Mouse (Mus musculus): ENCODE data around the gene Abca1. TPM values are rescaled to one million over a fixed set of nuclear protein-coding genes. Genes with fewer than 3 reads are reported as not detected.
A peak's percentile ranks its signal among the peaks of the same experiment; 100 is the strongest.

Abca1 gene
- polyA plus RNA-seq, 1 experiment from 2014 or later, result 2.0 TPM

- 75% methylated on average over 9 of the region's 9 CpGs for WGBS
These were observed 113.3 kb downstream of the Abca1 start for GRCm38 (mm10) chr4:53046238-53047022.

GRCm38 (mm10) chr4:53045807-53046206 lies 113.9 kb downstream of the Abca1 start:
- H3K27me3 ChIP-seq (ENCODE audit: low read depth, poor library complexity, severe bottlenecking), result no peaks in the 10 kb centered on the region

More at GRCm38 (mm10) chr4:53046238-53047022, 113.3 kb downstream of the Abca1 start:
- no peak overlapping the region for H3K27ac ChIP-seq (replicated peaks)
- H3K4me1 ChIP-seq, result peaks cover 7% of the 10 kb centered on the region
- H3K9me3 ChIP-seq (replicated peaks), result no peaks in the 10 kb centered on the region
- H3K27me3 ChIP-seq (ENCODE audit: low read depth, poor library complexity, severe bottlenecking), result no peaks in the 10 kb centered on the region
- no peak overlapping the region for H3K4me3 ChIP-seq
- DNase-seq (ENCODE audit: low spot score), result no peak
- H3K36me3 ChIP-seq, result 0 out of 2 replicates have a peak, but pooled peaks cover 2% of the 10 kb centered on the region

GRCm38 (mm10) chr4:53043819-53044218 lies 115.9 kb downstream of the Abca1 start:
- Histone ChIP-seq H3K27me3 (ENCODE audit: low read depth, poor library complexity, severe bottlenecking) (no peaks in the 10 kb centered on the region), H3K27ac (replicated peaks) (no peak overlapping the region), H3K4me3 (no peak overlapping the region), H3K4me1 (peaks cover 7% of the 10 kb centered on the region), H3K9me3 (replicated peaks) (no peaks in the 10 kb centered on the region), H3K36me3 (0 out of 2 replicates have a peak, but pooled peaks cover 2% of the 10 kb centered on the region)
- no peak for DNase-seq (ENCODE audit: low spot score)
- 93% methylated on average over 8 of the region's 8 CpGs for WGBS

More at GRCm38 (mm10) chr4:53045807-53046206, 113.9 kb downstream of the Abca1 start:
- H3K36me3 ChIP-seq, result 0 out of 2 replicates have a peak, but pooled peaks cover 2% of the 10 kb centered on the region
- peaks cover 7% of the 10 kb centered on the region for H3K4me1 ChIP-seq
- no peaks in the 10 kb centered on the region for H3K9me3 ChIP-seq (replicated peaks)
- no peak overlapping the region for H3K27ac ChIP-seq (replicated peaks)
- WGBS, result 85% methylated on average over 7 of the region's 7 CpGs
- DNase-seq (ENCODE audit: low spot score), result no peak
- H3K4me3 ChIP-seq, result no peak overlapping the region

GRCm38 (mm10) chr4:53030326-53030948 lies 129.3 kb downstream of the Abca1 start:
- 57% methylated on average over 8 of the region's 8 CpGs for WGBS
- H3K27ac ChIP-seq (replicated peaks), result no peak overlapping the region
- DNase-seq (ENCODE audit: low spot score), result no peak

GRCm38 (mm10) chr4:53027811-53028210 lies 131.9 kb downstream of the Abca1 start:
- Histone ChIP-seq H3K27ac (replicated peaks) (no peak overlapping the region), H3K36me3 (peaks cover 18% of the 10 kb centered on the region), H3K4me1 (peaks cover 11% of the 10 kb centered on the region), H3K27me3 (ENCODE audit: low read depth, poor library complexity, severe bottlenecking) (no peaks in the 10 kb centered on the region), H3K9me3 (replicated peaks) (peaks cover 10% of the 10 kb centered on the region), H3K4me3 (no peak overlapping the region)
- 85% methylated on average over 3 of the region's 3 CpGs for WGBS
- DNase-seq (ENCODE audit: low spot score), result no peak

More at GRCm38 (mm10) chr4:53030326-53030948, 129.3 kb downstream of the Abca1 start:
- Histone ChIP-seq H3K4me1 (peaks cover 11% of the 10 kb centered on the region), H3K9me3 (replicated peaks) (peaks cover 10% of the 10 kb centered on the region), H3K36me3 (no peaks in the 10 kb centered on the region), H3K4me3 (no peak overlapping the region), H3K27me3 (ENCODE audit: low read depth, poor library complexity, severe bottlenecking) (no peaks in the 10 kb centered on the region)

GRCm38 (mm10) chr4:53024397-53024796 lies 135.3 kb downstream of the Abca1 start:
- H3K27ac ChIP-seq (replicated peaks), result no peak overlapping the region
- H3K27me3 ChIP-seq (ENCODE audit: low read depth, poor library complexity, severe bottlenecking), result no peaks in the 10 kb centered on the region
- peaks cover 50% of the 10 kb centered on the region for H3K36me3 ChIP-seq
- 90% methylated on average over 4 of the region's 4 CpGs for WGBS
- no peak for DNase-seq (ENCODE audit: low spot score)
- peaks cover 10% of the 10 kb centered on the region for H3K9me3 ChIP-seq (replicated peaks)
- H3K4me1 ChIP-seq, result peaks cover 5% of the 10 kb centered on the region; the same call in 1 of the 2 replicates
- no peak overlapping the region for H3K4me3 ChIP-seq

GRCm38 (mm10) chr4:53023189-53023925 lies 136.3 kb downstream of the Abca1 start:
- Histone ChIP-seq H3K4me3 (no peak overlapping the region), H3K9me3 (replicated peaks) (peaks cover 12% of the 10 kb centered on the region), H3K4me1 (no peaks in the 10 kb centered on the region), H3K27me3 (ENCODE audit: low read depth, poor library complexity, severe bottlenecking) (no peaks in the 10 kb centered on the region), H3K27ac (replicated peaks) (no peak overlapping the region), H3K36me3 (peaks cover 61% of the 10 kb centered on the region)
- no peak for DNase-seq (ENCODE audit: low spot score)
- WGBS, result 94% methylated on average over 14 of the region's 14 CpGs

- Histone ChIP-seq H3K4me1 (no peaks in the 10 kb centered on the region), H3K36me3 (peaks cover 93% of the 10 kb centered on the region)
- WGBS, result 96% methylated on average over 1 of the region's 1 CpGs
These were observed 141.3 kb downstream of the Abca1 start for GRCm38 (mm10) chr4:53018392-53018791.

GRCm38 (mm10) chr4:53015024-53015423 lies 144.7 kb downstream of the Abca1 start:
- no peak overlapping the region for H3K4me3 ChIP-seq
- 93% methylated on average over 3 of the region's 3 CpGs for WGBS
- H3K9me3 ChIP-seq (replicated peaks), result peaks cover 30% of the 10 kb centered on the region
- H3K27me3 ChIP-seq (ENCODE audit: low read depth, poor library complexity, severe bottlenecking), result no peaks in the 10 kb centered on the region
- H3K36me3 ChIP-seq, result peaks cover 62% of the 10 kb centered on the region
- DNase-seq (ENCODE audit: low spot score), result no peak
- H3K4me1 ChIP-seq, result peaks cover 6% of the 10 kb centered on the region
- H3K27ac ChIP-seq (replicated peaks), result no peak overlapping the region

More at GRCm38 (mm10) chr4:53018392-53018791, 141.3 kb downstream of the Abca1 start:
- Histone ChIP-seq H3K27ac (replicated peaks) (no peak overlapping the region), H3K9me3 (replicated peaks) (peaks cover 30% of the 10 kb centered on the region), H3K27me3 (ENCODE audit: low read depth, poor library complexity, severe bottlenecking) (no peaks in the 10 kb centered on the region), H3K4me3 (no peak overlapping the region)
- DNase-seq (ENCODE audit: low spot score), result no peak

GRCm38 (mm10) chr4:53014421-53014820 lies 145.3 kb downstream of the Abca1 start:
- H3K36me3 ChIP-seq, result peaks cover 56% of the 10 kb centered on the region
- WGBS, result 93% methylated on average over 7 of the region's 7 CpGs

GRCm38 (mm10) chr4:53011732-53012361 lies 147.8 kb downstream of the Abca1 start, which contains the start of gene Nipsnap3b:
Gene Nipsnap3b, plus strand, starts transcription at chr4:53011880.
- Histone ChIP-seq H3K36me3 (peaks cover 30% of the 10 kb centered on the region), H3K4me3 (peak within 1 kb of the TSS; percentile 81), H3K27ac (replicated peaks) (peak within 1 kb of the TSS; percentile 92), H3K9me3 (replicated peaks) (peaks cover 13% of the 10 kb centered on the region), H3K27me3 (ENCODE audit: low read depth, poor library complexity, severe bottlenecking) (no peaks in the 10 kb centered on the region), H3K4me1 (peaks cover 6% of the 10 kb centered on the region)
- under 1% methylated on average over 63 of the region's 63 CpGs for WGBS
- peak; percentile 97 for DNase-seq (ENCODE audit: low spot score)

More at GRCm38 (mm10) chr4:53014421-53014820, 145.3 kb downstream of the Abca1 start:
- no peak for DNase-seq (ENCODE audit: low spot score)
- Histone ChIP-seq H3K4me1 (peaks cover 6% of the 10 kb centered on the region), H3K27me3 (ENCODE audit: low read depth, poor library complexity, severe bottlenecking) (no peaks in the 10 kb centered on the region), H3K4me3 (no peak overlapping the region), H3K27ac (replicated peaks) (no peak overlapping the region), H3K9me3 (replicated peaks) (peaks cover 30% of the 10 kb centered on the region)

GRCm38 (mm10) chr4:53009871-53010270 lies 149.8 kb downstream of the Abca1 start:
- peaks cover 10% of the 10 kb centered on the region for H3K36me3 ChIP-seq
- H3K9me3 ChIP-seq (replicated peaks), result no peaks in the 10 kb centered on the region
- H3K4me3 ChIP-seq, result no peak overlapping the region
- H3K27me3 ChIP-seq (ENCODE audit: low read depth, poor library complexity, severe bottlenecking), result no peaks in the 10 kb centered on the region
- WGBS, result 86% methylated on average over 4 of the region's 4 CpGs
- DNase-seq (ENCODE audit: low spot score), result no peak
- H3K4me1 ChIP-seq, result peaks cover 6% of the 10 kb centered on the region
- H3K27ac ChIP-seq (replicated peaks), result no peak overlapping the region
